Mouse (Mus musculus): ENCODE data around the gene Phf3.
"Not testable (repeated sequence)": the region's sequence is repeated elsewhere in the genome, so short reads cannot be mapped to it uniquely, and the experiment has no call there.

Phf3 gene

DNA sequence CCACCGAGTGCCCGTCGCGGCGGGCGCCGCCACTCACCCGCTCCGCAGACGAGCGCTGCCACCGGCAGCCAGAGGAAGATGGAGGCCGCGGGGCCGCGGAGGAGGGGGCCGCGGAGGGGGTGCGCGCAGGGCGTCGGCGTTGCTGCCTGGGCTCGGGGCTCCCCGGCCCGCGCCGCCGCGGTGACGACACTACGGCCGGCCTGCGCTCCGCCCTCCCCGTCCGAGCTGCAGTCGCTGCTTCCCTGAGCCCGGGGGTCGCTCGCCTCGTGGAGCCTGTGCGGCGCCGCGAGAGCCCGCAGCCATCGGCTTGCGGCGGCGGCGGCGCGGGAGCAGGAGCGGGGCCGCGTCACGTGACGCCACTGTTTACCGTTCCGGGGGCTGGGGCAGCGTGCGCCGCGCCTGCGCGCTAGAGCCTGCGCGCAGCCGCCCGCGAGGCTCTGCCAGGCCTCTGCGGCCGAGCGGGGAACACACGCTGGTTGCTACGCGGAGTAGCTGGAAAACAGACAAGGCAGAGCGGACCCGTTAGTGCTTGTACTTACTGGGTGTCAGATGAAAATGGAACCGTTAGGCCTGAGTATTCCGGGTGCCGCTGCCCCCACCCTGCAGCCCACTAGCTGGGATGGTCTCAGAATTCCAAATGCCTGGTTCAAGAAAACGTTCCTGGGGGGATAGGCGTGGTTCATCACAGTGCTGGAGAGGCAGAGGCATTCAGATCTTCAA is at the start of gene Phf3:
TSS of gene Phf3 (minus strand) at position 381 of the 720 bp plus-strand sequence.
- DNase-seq, result peak; percentile 84 to 87

DNA sequence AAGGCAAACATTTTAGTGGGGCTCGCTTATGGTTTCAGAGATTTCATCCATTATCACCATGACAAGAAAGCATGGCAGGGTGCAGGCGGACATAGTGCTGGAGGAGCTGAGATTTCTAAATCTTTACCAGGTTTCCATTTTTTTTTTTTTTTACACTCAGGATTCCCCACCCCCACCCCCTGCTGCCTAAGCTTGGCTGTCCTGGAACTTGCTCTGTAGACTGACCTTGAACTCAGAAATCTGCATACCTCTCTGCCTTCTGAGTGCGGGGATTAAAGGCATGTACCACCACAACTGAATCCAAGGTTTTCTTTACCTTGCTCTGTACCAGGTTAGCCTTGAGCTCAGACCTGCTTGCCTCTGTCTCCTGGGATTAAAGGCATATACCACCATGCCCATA is 48.5 kb upstream of the Phf3 start:
- no peak for DNase-seq

- DNase-seq, result no peak
Measured at GRCm38 (mm10) chr1:30921252-30921651, 47.5 kb upstream of the Phf3 start.

DNA sequence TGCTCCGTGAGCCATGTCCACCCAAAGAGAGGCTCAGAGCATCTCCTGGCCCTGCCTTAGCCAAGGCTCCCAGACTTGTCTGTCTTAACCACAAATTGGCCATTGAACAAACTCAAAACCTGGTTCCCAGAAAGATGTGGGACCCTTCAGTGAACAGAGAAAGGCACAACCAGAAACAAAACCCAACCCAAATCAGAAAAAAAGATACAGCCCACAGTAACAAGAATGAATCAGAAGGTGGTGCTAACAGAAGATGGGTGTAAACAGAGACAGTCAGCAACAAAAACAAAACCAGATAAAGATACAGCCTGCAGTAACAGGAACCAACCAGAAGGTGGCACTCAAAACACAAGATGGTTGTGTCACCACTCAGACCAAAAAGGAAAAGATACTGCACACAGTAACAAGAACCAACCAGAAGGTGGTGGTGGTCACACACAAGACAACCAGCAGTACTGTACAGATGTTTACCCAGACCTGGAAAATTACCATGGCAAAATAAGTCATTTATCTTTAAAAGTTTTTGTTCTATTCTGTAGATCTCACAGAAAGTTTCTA is 47.0 kb upstream of the Phf3 start:
- peak; percentile 23 to 26 for DNase-seq

GRCm38 (mm10) chr1:30910172-30910571 is 36.5 kb upstream of the Phf3 start:
- DNase-seq, result no peak

DNA sequence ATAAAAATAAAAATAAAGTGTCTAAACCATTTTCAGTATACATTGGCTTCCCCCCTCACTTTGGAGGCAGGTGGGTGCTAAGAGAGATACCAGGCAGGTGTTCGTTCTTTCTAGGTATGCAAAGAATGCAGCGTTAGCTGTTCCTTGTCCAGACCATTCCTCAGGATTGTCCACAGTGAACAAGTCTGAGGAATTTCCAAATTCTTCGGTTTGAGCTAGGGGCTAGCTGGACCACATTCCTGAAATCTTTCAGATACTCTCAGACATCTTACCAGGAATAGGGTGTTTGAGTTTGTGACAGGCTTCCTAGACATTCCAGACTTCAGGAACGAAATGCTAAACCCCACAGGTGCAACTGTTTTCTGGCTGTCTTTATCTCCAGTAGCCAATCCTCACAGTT is 35.1 kb upstream of the Phf3 start:
- DNase-seq, result no peak

DNA sequence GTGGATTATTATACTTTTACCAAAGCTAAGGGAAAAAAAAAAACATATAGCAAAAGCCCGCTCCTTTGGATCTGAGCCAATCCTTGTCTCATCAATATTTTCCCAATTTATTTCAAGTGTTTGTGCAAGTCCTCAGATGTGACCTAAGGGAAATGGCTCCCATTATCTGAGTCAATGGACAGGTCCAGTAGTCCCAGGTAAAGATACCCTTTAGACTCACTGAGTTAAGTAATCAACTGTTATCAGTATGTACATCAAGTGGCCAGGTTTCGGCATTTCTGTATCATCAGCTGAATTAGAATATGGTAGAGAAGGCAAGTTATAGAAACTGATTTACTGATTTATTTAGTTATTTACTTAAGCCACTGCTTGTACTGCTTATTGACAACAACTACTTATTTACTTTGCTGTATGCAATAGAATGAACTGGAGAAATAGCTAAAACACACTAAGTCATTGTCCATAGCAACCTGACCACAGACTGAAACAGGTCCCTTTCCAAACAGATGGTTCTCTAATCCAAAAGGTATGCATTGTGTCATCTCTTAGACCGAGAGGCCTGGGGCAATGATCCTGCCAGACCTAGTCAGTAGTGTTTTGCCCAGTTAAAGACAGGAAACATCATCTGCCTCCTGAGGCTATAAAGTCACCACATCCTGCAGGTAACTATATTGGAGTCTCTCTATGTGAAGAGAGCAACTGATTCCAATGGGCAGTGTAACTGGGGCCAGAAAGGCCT is 29.9 kb upstream of the Phf3 start:
- no peak for DNase-seq

DNA sequence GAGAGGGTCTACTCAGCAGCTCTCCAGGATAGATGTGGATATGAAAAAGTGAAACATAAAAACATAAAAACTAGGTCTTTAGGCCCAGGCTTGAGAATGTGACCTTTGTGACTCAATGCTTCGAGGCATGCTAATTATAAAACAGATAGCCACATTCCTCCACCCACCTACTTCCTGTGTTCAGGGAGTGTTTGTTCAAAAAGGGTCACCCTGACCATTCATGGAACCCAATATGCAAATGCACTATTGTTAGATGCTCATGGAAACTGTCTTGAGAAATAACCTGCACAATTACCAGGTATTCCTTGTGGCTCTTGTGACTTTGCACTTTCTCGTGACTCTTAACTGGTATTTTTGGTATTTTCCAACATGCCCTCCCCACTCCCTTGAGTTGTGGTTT is 25.0 kb upstream of the Phf3 start:
- no peak for DNase-seq

DNA sequence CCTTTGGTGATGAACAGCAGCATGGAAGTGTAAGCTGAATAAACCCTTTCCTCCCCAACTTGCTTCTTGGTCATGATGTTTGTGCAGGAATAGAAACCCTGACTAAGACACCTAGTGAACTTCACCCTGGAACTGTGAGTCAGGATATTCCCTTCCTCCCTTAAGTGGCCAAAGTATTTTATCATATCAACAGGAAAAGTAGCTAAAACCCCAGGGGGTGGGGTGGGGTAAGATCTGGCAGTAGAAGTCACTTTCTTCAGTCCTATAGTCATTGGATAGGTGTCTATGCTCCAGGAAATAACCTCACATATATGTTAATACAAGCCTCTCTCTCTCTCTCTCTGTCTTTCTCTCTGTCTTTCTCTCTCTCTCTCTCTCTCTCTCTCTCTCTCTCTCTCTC is 21.6 kb upstream of the Phf3 start:
- DNase-seq, result not testable (repeated sequence)

GRCm38 (mm10) chr1:30883806-30884205 is 10.1 kb upstream of the Phf3 start:
- DNase-seq, result not testable (repeated sequence)

- no peak for DNase-seq
Measured at GRCm38 (mm10) chr1:30875746-30876145, 2.0 kb upstream of the Phf3 start.

GRCm38 (mm10) chr1:30874261-30875131 is 775 bp upstream of the Phf3 start:
- DNase-seq, result no peak

DNA sequence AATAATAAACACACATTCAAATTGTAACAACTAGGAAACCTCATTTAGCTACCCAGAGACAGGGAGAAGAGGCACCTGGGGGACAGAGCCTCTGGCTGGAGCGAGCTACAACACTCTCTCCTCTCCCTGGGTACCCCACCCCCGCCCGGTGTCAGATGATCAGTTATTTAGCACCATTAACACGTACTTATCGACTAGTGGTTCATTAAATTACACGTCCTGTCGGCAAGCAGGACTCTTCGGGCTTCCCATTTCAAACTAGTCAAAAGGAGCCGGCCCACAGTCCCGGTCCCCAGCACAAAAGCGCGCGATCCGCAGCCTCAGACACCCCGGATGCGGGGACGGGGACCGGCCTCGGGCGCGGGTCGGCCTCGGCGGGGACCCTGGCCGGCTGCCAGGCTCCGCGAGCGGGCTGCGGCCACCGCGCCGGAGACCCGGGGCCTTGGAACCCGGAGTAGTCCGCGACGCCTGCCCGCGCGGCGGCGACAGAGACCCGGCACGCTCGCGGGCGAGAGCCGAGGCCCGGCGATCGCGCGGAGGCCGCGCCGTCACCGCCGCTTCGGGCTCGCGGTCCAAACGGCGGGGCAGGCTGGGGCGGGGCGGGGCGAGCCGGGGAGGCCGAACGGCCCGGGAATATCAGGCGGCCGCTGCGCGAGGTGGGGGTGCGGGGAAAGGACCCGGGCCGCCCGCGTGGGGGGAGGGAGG is 733 bp downstream of the Phf3 start:
- peak; percentile 41 for DNase-seq

- DNase-seq, result no peak
Measured at GRCm38 (mm10) chr1:30867786-30868185, 5.9 kb downstream of the Phf3 start.

DNA sequence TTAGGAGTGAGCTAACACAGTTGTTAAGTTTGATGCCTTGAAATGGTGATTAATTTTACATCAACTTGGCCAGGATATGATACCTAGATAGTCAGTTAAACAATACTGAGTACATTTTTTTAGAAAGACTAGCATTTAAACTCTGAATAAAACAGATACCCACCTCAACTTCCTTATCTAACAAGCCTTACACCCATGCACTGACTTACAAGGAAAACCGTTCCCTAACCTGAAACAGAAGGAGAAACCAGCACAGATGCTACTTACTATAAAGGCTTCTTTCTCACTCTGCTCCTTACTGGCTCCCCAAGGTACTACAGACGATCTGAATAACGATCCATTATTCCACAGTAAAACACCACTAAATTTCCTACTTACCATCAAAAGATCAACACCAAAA is 21.2 kb downstream of the Phf3 start:
- DNase-seq, result no peak

GRCm38 (mm10) chr1:30851920-30852319 is 21.8 kb downstream of the Phf3 start:
- no peak for DNase-seq

DNA sequence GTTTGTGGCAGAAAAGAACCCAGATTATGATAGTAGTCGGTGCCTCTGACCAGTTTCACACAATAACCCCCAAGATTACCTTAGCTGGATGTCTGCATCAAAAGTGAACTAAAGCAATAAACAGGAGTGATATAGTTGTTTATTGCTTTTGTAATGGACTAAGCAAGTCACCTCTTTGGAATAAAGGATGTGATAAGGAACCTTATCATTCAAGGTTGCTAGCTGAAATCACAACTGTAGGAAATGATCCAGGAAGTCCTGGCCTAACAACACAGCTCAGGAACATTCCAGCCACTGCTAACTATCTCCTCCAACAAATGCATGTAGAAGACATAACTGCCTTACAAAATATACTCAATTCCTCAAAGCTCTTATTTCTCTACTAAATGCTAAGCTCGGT is 22.8 kb downstream of the Phf3 start:
- no peak for DNase-seq

- DNase-seq, result no peak
Measured at GRCm38 (mm10) chr1:30849955-30850354, 23.8 kb downstream of the Phf3 start.

GRCm38 (mm10) chr1:30847706-30848105 is 26.0 kb downstream of the Phf3 start:
- no peak for DNase-seq

- no peak for DNase-seq
Measured at GRCm38 (mm10) chr1:30839662-30840061, 34.1 kb downstream of the Phf3 start.

DNA sequence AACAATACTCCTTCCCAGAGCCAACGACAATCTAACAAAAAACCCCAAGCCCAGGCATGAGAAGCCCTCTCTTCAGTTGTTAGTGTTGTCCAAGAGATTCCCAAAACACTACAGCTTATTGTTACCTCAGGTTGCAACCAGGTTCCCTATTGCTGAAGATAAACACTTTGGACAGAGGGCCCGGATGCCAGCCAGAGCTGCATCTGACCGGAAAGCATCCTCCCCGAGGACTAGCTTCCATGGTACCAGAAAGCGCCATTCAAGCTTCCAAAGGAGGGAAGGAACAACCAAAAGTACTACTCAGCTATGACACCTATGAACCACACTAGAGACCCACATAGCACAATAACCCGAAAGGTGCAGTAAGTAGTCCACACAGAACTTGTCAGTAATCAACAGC is 38.2 kb downstream of the Phf3 start:
- no peak for DNase-seq

DNA sequence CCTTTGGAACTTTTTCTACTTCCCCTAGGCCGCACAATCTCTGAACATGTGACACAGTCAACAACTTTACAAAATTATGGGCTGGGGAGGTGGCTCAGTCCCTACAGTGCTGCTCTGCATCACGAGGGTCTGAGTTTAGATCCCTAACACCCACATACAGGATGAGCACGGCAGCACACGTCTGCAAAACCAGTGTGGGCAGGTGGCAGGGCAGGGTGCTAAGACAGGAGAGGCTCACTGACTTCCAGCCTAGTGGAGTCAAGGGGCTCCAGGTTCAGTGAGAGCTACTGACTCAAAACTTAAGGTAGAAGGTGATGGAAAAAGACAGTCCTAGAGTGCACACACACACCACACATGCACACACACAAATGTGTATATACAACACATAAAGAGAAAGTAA is 40.9 kb downstream of the Phf3 start:
- no peak for DNase-seq

DNA sequence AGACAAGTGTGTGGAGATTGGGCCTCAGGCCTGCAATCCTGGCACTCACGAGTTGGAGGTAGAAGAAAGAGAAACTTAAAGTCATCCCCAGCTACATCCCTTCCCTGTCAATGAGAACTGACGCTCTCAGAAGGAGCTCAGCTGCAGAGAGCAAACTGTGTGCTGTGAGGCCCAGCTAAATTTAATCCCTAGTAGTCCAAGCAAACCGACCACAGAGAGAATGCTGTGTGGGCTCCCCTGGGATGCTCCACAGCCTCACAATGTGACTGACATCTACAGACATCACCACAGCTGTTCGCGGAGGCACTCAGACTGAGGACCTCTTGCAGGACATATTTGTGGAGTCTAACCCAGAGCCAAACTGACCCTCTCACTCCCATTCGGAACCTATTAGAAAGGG is 54.3 kb downstream of the Phf3 start:
- no peak for DNase-seq
